ENCODE assay signal across 21 mouse cellular contexts in the genomic region with DNA sequence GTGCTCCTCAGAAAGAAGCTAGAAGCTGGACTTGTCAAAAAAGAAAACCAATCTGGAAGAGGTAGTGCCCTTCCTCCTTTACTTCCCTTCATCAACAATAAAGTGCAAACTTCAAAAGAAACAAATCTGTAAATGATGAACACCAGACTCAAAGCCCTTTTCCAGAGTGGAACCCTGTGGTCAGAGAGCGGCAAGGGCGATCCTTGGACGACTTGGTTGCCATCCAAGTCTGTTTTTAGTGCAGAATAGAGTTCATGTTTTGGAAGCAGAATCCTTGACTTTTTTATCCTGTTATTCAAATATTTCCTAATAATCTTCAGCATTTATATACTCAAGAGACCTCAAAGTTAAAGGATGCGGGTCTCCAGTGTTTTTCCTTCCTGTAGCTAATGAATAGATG. TPM values are rescaled to one million over a fixed set of nuclear protein-coding genes. Genes with fewer than 3 reads are reported as not detected.
A peak's percentile ranks its signal among the peaks of the same experiment; 100 is the strongest.
DNase-seq lines count a peak whose midpoint lies in the region; ATAC-seq and TF ChIP-seq lines count a peak whose summit lies in the region.
"Had no signal": no experiment of that assay in that cellular context is flagged by ENCODE, and none has a peak within 500 bp of the region (broad histone marks: within the 10 kb centered on the region; RNA-seq: fewer than 3 reads in every experiment).

No protein-coding gene starts in this region.

- no peaks in the 10 kb centered on the region for H3K27me3 ChIP-seq in heart, embryonic 16.5 days (ENCODE audit: control insufficient read depth, insufficient read depth, low read length)
- no peaks in the 10 kb centered on the region for H3K27me3 ChIP-seq in liver, postnatal 0 days (ENCODE audit: insufficient read depth, low read length)
- H3K27me3 ChIP-seq: embryonic facial prominence, embryonic 13.5 days; hindbrain, embryonic 15.5 days; intestine, embryonic 15.5 days; limb, embryonic 12.5 days; liver, embryonic 15.5 days; midbrain, embryonic 13.5 days; neural tube, embryonic 13.5 days had no signal

- H3K27ac ChIP-seq in heart, embryonic 16.5 days (ENCODE audit: low read length), result no peak overlapping the region
- peak overlapping the region; percentile 59 for H3K27ac ChIP-seq in liver, postnatal 0 days (ENCODE audit: low read depth)
- H3K27ac ChIP-seq: embryonic facial prominence, embryonic 13.5 days; heart, embryonic 10.5 days; hindbrain, embryonic 15.5 days; intestine, embryonic 15.5 days; limb, embryonic 12.5 days; liver, embryonic 15.5 days; midbrain, embryonic 13.5 days; neural tube, embryonic 13.5 days had no signal

- DNase-seq in heart, postnatal 14 days, result no peak
- DNase-seq in liver, postnatal 0 days, result no peak
- DNase-seq in liver, result no peak
- peak; percentile 65 for DNase-seq in adrenal gland, postnatal 14 days
- DNase-seq in kidney, postnatal 36 days, result peak; percentile 59 to 69
- no peak for DNase-seq in urinary bladder, postnatal 25 days (ENCODE audit: low spot score)
- DNase-seq: cerebellum, adult 9-11 months; gastrocnemius, postnatal 14 days; heart, postnatal 4 days; thymus, postnatal 4 days had no signal

- 48% methylated on average over 4 of the region's 4 CpGs for WGBS in heart, embryonic 16.5 days
- WGBS in liver, postnatal 0 days (ENCODE audit: insufficient replicate concordance), result 54% methylated on average over 4 of the region's 4 CpGs

- intact Hi-C loops in heart, postnatal 14 days (cut with DNase I), result no loop called here

- peaks cover 3% of the 10 kb centered on the region for H3K4me1 ChIP-seq in heart, embryonic 16.5 days (ENCODE audit: control insufficient read depth, insufficient read depth, low read length)
- peaks cover 2% of the 10 kb centered on the region; the same call in 1 of the 2 replicates for H3K4me1 ChIP-seq in liver, postnatal 0 days (ENCODE audit: insufficient read depth)
- H3K4me1 ChIP-seq: embryonic facial prominence, embryonic 13.5 days; hindbrain, embryonic 15.5 days; limb, embryonic 12.5 days; midbrain, embryonic 13.5 days; neural tube, embryonic 13.5 days had no signal

- no peak overlapping the region for H3K4me2 ChIP-seq in heart, embryonic 16.5 days (ENCODE audit: low read depth, low read length)
- peak overlapping the region; percentile 34; the same call in 1 of the 2 replicates for H3K4me2 ChIP-seq in liver, postnatal 0 days (ENCODE audit: low read depth, low read length)
- H3K4me2 ChIP-seq: embryonic facial prominence, embryonic 13.5 days; hindbrain, embryonic 15.5 days; intestine, embryonic 15.5 days; limb, embryonic 12.5 days; liver, embryonic 15.5 days; midbrain, embryonic 13.5 days; neural tube, embryonic 13.5 days had no signal

- H3K4me3 ChIP-seq in heart, embryonic 16.5 days (ENCODE audit: low read length), result no peak overlapping the region
- no peak overlapping the region for H3K4me3 ChIP-seq in liver, postnatal 0 days (ENCODE audit: low read depth, low read length)
- H3K4me3 ChIP-seq: embryonic facial prominence, embryonic 13.5 days; heart, embryonic 10.5 days; hindbrain, embryonic 15.5 days; intestine, embryonic 15.5 days; limb, embryonic 12.5 days; liver, embryonic 15.5 days; midbrain, embryonic 13.5 days; neural tube, embryonic 13.5 days had no signal

- ATAC-seq in heart, embryonic 16.5 days (replicated peaks; ENCODE audit: extremely low read depth, insufficient read depth, low FRiP score), result peak; percentile 45; the same call in 1 of the 2 replicates
- no peak for ATAC-seq in liver, postnatal 0 days
- ATAC-seq: forebrain, embryonic 14.5 days; lung, postnatal 0 days; midbrain, embryonic 13.5 days had no signal

- TF ChIP-seq CTCF in liver, postnatal 0 days (IDR thresholded peaks at IDR 0.05; ENCODE audit: low read depth), result no peak

- peaks cover 3% of the 10 kb centered on the region for H3K9me3 ChIP-seq in heart, embryonic 16.5 days (replicated peaks; ENCODE audit: control insufficient read depth, low read length)
- H3K9me3 ChIP-seq in liver, postnatal 0 days (ENCODE audit: low read length), result no peaks in the 10 kb centered on the region
- H3K9me3 ChIP-seq: embryonic facial prominence, embryonic 13.5 days; heart, embryonic 10.5 days; hindbrain, embryonic 15.5 days; intestine, embryonic 15.5 days; limb, embryonic 12.5 days; liver, embryonic 15.5 days; midbrain, embryonic 13.5 days; neural tube, embryonic 13.5 days had no signal

- no peak overlapping the region for H3K9ac ChIP-seq in heart, embryonic 16.5 days (ENCODE audit: low read length)
- no peak overlapping the region for H3K9ac ChIP-seq in liver, postnatal 0 days (replicated peaks)
- H3K9ac ChIP-seq: embryonic facial prominence, embryonic 13.5 days; hindbrain, embryonic 15.5 days; intestine, embryonic 15.5 days; limb, embryonic 12.5 days; liver, embryonic 15.5 days; midbrain, embryonic 13.5 days; neural tube, embryonic 13.5 days had no signal

- no peak for TF ChIP-seq EP300 in liver, postnatal 0 days (IDR thresholded peaks at IDR 0.05; ENCODE audit: low read depth)

- no peaks in the 10 kb centered on the region for H3K36me3 ChIP-seq in heart, embryonic 16.5 days (ENCODE audit: control insufficient read depth, insufficient read depth)
- no peaks in the 10 kb centered on the region for H3K36me3 ChIP-seq in liver, postnatal 0 days (replicated peaks; ENCODE audit: insufficient read depth, low read length)
- H3K36me3 ChIP-seq: embryonic facial prominence, embryonic 13.5 days; heart, embryonic 10.5 days; hindbrain, embryonic 15.5 days; intestine, embryonic 15.5 days; limb, embryonic 12.5 days; liver, embryonic 15.5 days; midbrain, embryonic 13.5 days; neural tube, embryonic 13.5 days had no signal

RNA-seq across cellular contexts. Expression of a gene that starts 11.6 kb away (rescaled TPM):
- 25.9 and 27.8 TPM in 2 replicates for polyA plus RNA-seq in heart, embryonic 16.5 days (2015; fragmentation: Nextera tagmentation; extraction: Ambion mirVana)
- total RNA-seq in heart, postnatal 14 days (2021), result 10 to 100 TPM; 49.4 to 51.3 TPM
- polyA plus RNA-seq in liver, postnatal 0 days (2015; fragmentation: Nextera tagmentation; extraction: Ambion mirVana), result 31.7 and 32.4 TPM in 2 replicates
- 106 and 108 TPM in 2 replicates for total RNA-seq in adrenal gland, postnatal 14 days (2021)

RNA-seq across cellular contexts. Expression of a gene that starts 11.8 kb away (rescaled TPM):
- 8.5 and 11.2 TPM in 2 replicates for polyA plus RNA-seq in heart, embryonic 16.5 days (2015; fragmentation: Nextera tagmentation; extraction: Ambion mirVana)
- total RNA-seq in heart, postnatal 14 days (2021), result 10 to 100 TPM; 51.5 to 53.5 TPM
- 4.5 and 4.7 TPM in 2 replicates for polyA plus RNA-seq in liver, postnatal 0 days (2015; fragmentation: Nextera tagmentation; extraction: Ambion mirVana)
- total RNA-seq in adrenal gland, postnatal 14 days (2021), result 64.1 and 71.0 TPM in 2 replicates

Comparison
In these comparisons a context has a peak if more than half of its experiments do, and no peak if none do; other contexts are left out.
1. DNase-seq: peak in adrenal gland, postnatal 14 days (single experiment) and kidney, postnatal 36 days (2 of 2); none in heart, postnatal 14 days (0 of 2), liver, postnatal 0 days (single experiment), liver (single experiment) and urinary bladder, postnatal 25 days (single experiment).